Mouse (Mus musculus) lung, postnatal 0 days (tissue): ENCODE data around the gene Khdrbs2.

Experiments
- CTCF ChIP-seq: IDR thresholded peaks from 2 replicates; pipeline ENCODE4 v1.5.1; 2016; ENCODE audit warnings: antibody characterized with exemption, mild to moderate bottlenecking
- EP300 ChIP-seq: IDR thresholded peaks from 2 replicates; pipeline ENCODE4 v1.6.1; 2016; ENCODE audit warnings: antibody characterized with exemption, mild to moderate bottlenecking, control low read depth

- no peak for TF ChIP-seq CTCF
- TF ChIP-seq EP300 = no peak
These were observed 521.3 kb downstream of the Khdrbs2 start for GRCm38 (mm10) chr1:32693806-32694205.
